Mouse (Mus musculus) cortical plate, adult 2 months (tissue): ENCODE measurements around the gene Palld.

Source experiments
- CTCF ChIP-seq: fragments of 200-500 bp; IDR thresholded peaks from 2 replicates; pipeline ENCODE4 v1.5.1; 2011; ENCODE audit warnings: mild to moderate bottlenecking, control low read depth, low read length; ENCODE audit not compliant: insufficient read depth; ENCODE audit errors: extremely low read depth
- POLR2A ChIP-seq: fragments of 200-500 bp; IDR thresholded peaks from 2 replicates; pipeline ENCODE4 v1.6.1; 2011; ENCODE audit warnings: mild to moderate bottlenecking, low read length, control low read depth; ENCODE audit not compliant: insufficient read depth; ENCODE audit errors: extremely low read depth

GRCm38 (mm10) chr8:61681217-61681616 is 221.3 kb downstream of the Palld start:
- TF ChIP-seq CTCF, result no peak
- TF ChIP-seq POLR2A, result no peak
